8 mouse cellular contexts compared by ENCODE assay signal in genomic region chrX:42148788-42149556, GRCm38 (mm10). TPM values are rescaled to one million over a fixed set of nuclear protein-coding genes. Genes with fewer than 3 reads are reported as not detected.
DNase-seq lines count a peak whose midpoint lies in the region; ATAC-seq lines count a peak whose summit lies in the region.

Gene Stag2, plus strand, starts transcription at chrX:42149317.

- H3K4me1 ChIP-seq in hindbrain, embryonic 16.5 days (ENCODE audit: control insufficient read depth, insufficient read depth, low read depth, low read length), result no peaks in the 10 kb centered on the region; the same call in 1 of the 2 replicates
- H3K4me1 ChIP-seq in megakaryocyte, embryonic 14.5 days, result peaks cover 10% of the 10 kb centered on the region

- H3K9me3 ChIP-seq in hindbrain, embryonic 16.5 days (ENCODE audit: control insufficient read depth, low read length), result no peaks in the 10 kb centered on the region; the same call in 1 of the 2 replicates
- H3K9me3 ChIP-seq in megakaryocyte, embryonic 14.5 days, result peaks cover 11% of the 10 kb centered on the region; the same call in 1 of the 2 replicates

- peak within 1 kb of the TSS; percentile 92 for H3K27ac ChIP-seq in hindbrain, embryonic 16.5 days (ENCODE audit: low read depth, low read length)

- 13% methylated on average over 48 of the region's 76 CpGs for WGBS in hindbrain, embryonic 16.5 days

- H3K27me3 ChIP-seq in hindbrain, embryonic 16.5 days (replicated peaks; ENCODE audit: control insufficient read depth, insufficient read depth, low read length), result no peaks in the 10 kb centered on the region
- no peaks in the 10 kb centered on the region for H3K27me3 ChIP-seq in megakaryocyte, embryonic 14.5 days (replicated peaks)

- ATAC-seq in activated CD4-positive, CD25-positive, alpha-beta regulatory T cell, adult 4 months, result peak; percentile 71
- ATAC-seq in hindbrain, embryonic 16.5 days, result peak; percentile 84

- peak within 1 kb of the TSS; percentile 84 for H3K9ac ChIP-seq in hindbrain, embryonic 16.5 days (ENCODE audit: low read depth, low read length)

- H3K4me3 ChIP-seq in hindbrain, embryonic 16.5 days (ENCODE audit: low read length), result peak within 1 kb of the TSS; percentile 59
- H3K4me3 ChIP-seq in megakaryocyte, embryonic 14.5 days (replicated peaks), result peak within 1 kb of the TSS; percentile 93

- peak; percentile 67 to 90 for DNase-seq in cerebellum, postnatal 4 days (ENCODE audit: low spot score in 2 of 2)
- DNase-seq in gastrocnemius, adult 18-20 months (ENCODE audit: low spot score), result peak; percentile 79
- peak; percentile 50 to 79 for DNase-seq in left cerebral cortex, adult 9 months (ENCODE audit: low spot score in 2 of 2)
- DNase-seq in right cerebral cortex, postnatal 10 days (ENCODE audit: low spot score in 2 of 2), result peak; percentile 90 to 91
- DNase-seq in urinary bladder, postnatal 14 days (ENCODE audit: low spot score), result peak; percentile 87

- no peaks in the 10 kb centered on the region for H3K36me3 ChIP-seq in hindbrain, embryonic 16.5 days (ENCODE audit: control insufficient read depth, insufficient read depth, low read length)
- H3K36me3 ChIP-seq in megakaryocyte, embryonic 14.5 days (replicated peaks; ENCODE audit: low read length), result no peaks in the 10 kb centered on the region

- H3K4me2 ChIP-seq in hindbrain, embryonic 16.5 days (ENCODE audit: low read length), result peak within 1 kb of the TSS; percentile 56

RNA-seq across cellular contexts. Expression of gene Stag2, which starts in this region (rescaled TPM):
- polyA plus RNA-seq in activated CD4-positive, CD25-positive, alpha-beta regulatory T cell, adult 4 months (2017; shearing (Covaris generic)), result 10 to 100 TPM; 89.1 to 96.9 TPM
- 10 to 100 TPM; 44.8 to 52.3 TPM for total RNA-seq in gastrocnemius, adult 18-20 months (2021)
- polyA plus RNA-seq in hindbrain, embryonic 16.5 days (2015; fragmentation: Nextera tagmentation; extraction: Ambion mirVana), result 17.2 and 17.9 TPM in 2 replicates
- polyA plus RNA-seq in megakaryocyte, embryonic 14.5 days (2012; ENCODE audit: insufficient read depth, low replicate concordance), result 1.8 TPM in 1 of 2 replicates, not detected in the other

Comparison
In these comparisons a context has a peak if more than half of its experiments do, and no peak if none do; other contexts are left out.
1. Peak in every context shown above with its lines: DNase-seq, ATAC-seq, H3K4me3 ChIP-seq and H3K27ac ChIP-seq.